Mouse (Mus musculus) right cerebral cortex, adult 18-20 months (tissue): ENCODE data around the gene Snapc2.
"Not testable (repeated sequence)": the region's sequence is repeated elsewhere in the genome, so short reads cannot be mapped to it uniquely, and the experiment has no call there.

Source experiments
- DNase-seq: peaks from one replicate; pipeline ENCODE4 v3.0.0; 2022; ENCODE audit warnings: mixed read lengths

Snapc2 gene

GRCm38 (mm10) chr8:4238434-4239192, 14.3 kb upstream of the Snapc2 start, which contains the start of the genes Map2k7 and Gm49320:
TSS of gene Map2k7 (plus strand) at chr8:4238740.
TSS of gene Gm49320 (plus strand) at chr8:4238865.
- DNase-seq = peak; percentile 100

- no peak for DNase-seq
These were observed 13.5 kb upstream of the Snapc2 start for GRCm38 (mm10) chr8:4239193-4239890.

GRCm38 (mm10) chr8:4245061-4245460, 7.8 kb upstream of the Snapc2 start:
- DNase-seq = no peak

- no peak for DNase-seq
These were observed 7.1 kb upstream of the Snapc2 start for GRCm38 (mm10) chr8:4245737-4246136.

GRCm38 (mm10) chr8:4247241-4247640, 5.6 kb upstream of the Snapc2 start:
- DNase-seq = no peak

GRCm38 (mm10) chr8:4247951-4248540, 4.8 kb upstream of the Snapc2 start, which contains the start of gene Tgfbr3l:
TSS of gene Tgfbr3l (plus strand) at chr8:4248214.
- DNase-seq = no peak

- no peak for DNase-seq
These were observed 3.7 kb upstream of the Snapc2 start for GRCm38 (mm10) chr8:4249213-4249612.

- DNase-seq = peak; percentile 88
These were observed 2.4 kb upstream of the Snapc2 start for GRCm38 (mm10) chr8:4250306-4250970.

GRCm38 (mm10) chr8:4252116-4252760, 642 bp upstream of the Snapc2 start:
- no peak for DNase-seq

GRCm38 (mm10) chr8:4254001-4254400, 1.1 kb downstream of the Snapc2 start:
- DNase-seq = peak; percentile 71

GRCm38 (mm10) chr8:4255471-4255870, 2.6 kb downstream of the Snapc2 start:
- DNase-seq = not testable (repeated sequence)

GRCm38 (mm10) chr8:4256911-4257310, 4.0 kb downstream of the Snapc2 start:
- DNase-seq = peak; percentile 94

- no peak for DNase-seq
These were observed 4.5 kb downstream of the Snapc2 start for GRCm38 (mm10) chr8:4257350-4257749.

- DNase-seq = peak; percentile 85
These were observed 5.4 kb downstream of the Snapc2 start for GRCm38 (mm10) chr8:4258233-4258632.

GRCm38 (mm10) chr8:4258678-4259077, 5.8 kb downstream of the Snapc2 start:
- DNase-seq = no peak

GRCm38 (mm10) chr8:4259125-4259804, 6.4 kb downstream of the Snapc2 start, which contains the start of gene Ctxn1:
TSS of gene Ctxn1 (minus strand) at chr8:4259274.
- peak; percentile 96 for DNase-seq

- no peak for DNase-seq
These were observed 6.9 kb downstream of the Snapc2 start for GRCm38 (mm10) chr8:4259805-4260170.

- peak; percentile 66 for DNase-seq
These were observed 10.4 kb downstream of the Snapc2 start for GRCm38 (mm10) chr8:4263105-4263791.

GRCm38 (mm10) chr8:4265160-4265914, 12.5 kb downstream of the Snapc2 start:
- DNase-seq = no peak

GRCm38 (mm10) chr8:4267627-4268026, 14.7 kb downstream of the Snapc2 start:
- no peak for DNase-seq
